Mouse (Mus musculus) brain, embryonic 14.5 days (tissue): ENCODE data around the gene BC017158. TPM values are rescaled to one million over a fixed set of nuclear protein-coding genes. Genes with fewer than 3 reads are reported as not detected.
A peak's percentile ranks its signal among the peaks of the same experiment; 100 is the strongest.

ENCODE experiments used
- DNase-seq: peaks from one replicate; pipeline ENCODE4 v3.0.0-alpha.2; 2011; ENCODE audit warnings: low read depth
- CTCF ChIP-seq: fragments of 200-500 bp; IDR thresholded peaks from 2 replicates; pipeline ENCODE4 v1.5.1; 2012; ENCODE audit warnings: inconsistent platforms, mild to moderate bottlenecking, moderate library complexity, borderline replicate concordance; ENCODE audit not compliant: insufficient read depth, insufficient read length; ENCODE audit errors: extremely low read depth
- POLR2A ChIP-seq: fragments of 200-500 bp; IDR thresholded peaks from 2 replicates; pipeline ENCODE4 v1.6.1; 2012; ENCODE audit warnings: mild to moderate bottlenecking, inconsistent platforms, borderline replicate concordance; ENCODE audit not compliant: poor library complexity, insufficient read depth, insufficient read length, severe bottlenecking; ENCODE audit errors: extremely low read depth
- polyA plus RNA-seq: library from polyadenylated mRNA; depleted of rRNA; stranded (reverse); fragments of >200 nt; gene quantifications from 2 replicates; pipeline ENCODE4 v1.2.3, GENCODE M21; 2012

Gene BC017158
- polyA plus RNA-seq, 1 experiment: 34.2 TPM

- DNase-seq: no peak
- TF ChIP-seq POLR2A (no peak), CTCF (no peak)
Measured at GRCm38 (mm10) chr7:128319140-128319539, 21.2 kb upstream of the BC017158 start.

- no peak for DNase-seq
- TF ChIP-seq POLR2A: no peak
- TF ChIP-seq CTCF: no peak
Measured at GRCm38 (mm10) chr7:128317011-128317410, 19.0 kb upstream of the BC017158 start.

- TF ChIP-seq CTCF (no peak), POLR2A (no peak)
- no peak for DNase-seq
Measured at GRCm38 (mm10) chr7:128314491-128314890, 16.5 kb upstream of the BC017158 start.

- no peak for TF ChIP-seq POLR2A
- no peak for TF ChIP-seq CTCF
Measured at GRCm38 (mm10) chr7:128313601-128314000, 15.6 kb upstream of the BC017158 start.

GRCm38 (mm10) chr7:128312375-128313059, 14.5 kb upstream of the BC017158 start:
- no peak for TF ChIP-seq POLR2A
- no peak for TF ChIP-seq CTCF

More at GRCm38 (mm10) chr7:128313601-128314000, 15.6 kb upstream of the BC017158 start:
- no peak for DNase-seq

GRCm38 (mm10) chr7:128311811-128312210, 13.8 kb upstream of the BC017158 start:
- TF ChIP-seq CTCF (no peak), POLR2A (no peak)
- no peak for DNase-seq

More at GRCm38 (mm10) chr7:128312375-128313059, 14.5 kb upstream of the BC017158 start:
- no peak for DNase-seq

- no peak for DNase-seq
- TF ChIP-seq CTCF: no peak
- no peak for TF ChIP-seq POLR2A
Measured at GRCm38 (mm10) chr7:128311263-128311662, 13.3 kb upstream of the BC017158 start.

GRCm38 (mm10) chr7:128310229-128310688, 12.3 kb upstream of the BC017158 start:
- TF ChIP-seq CTCF: no peak
- TF ChIP-seq POLR2A: no peak
- DNase-seq: no peak

- TF ChIP-seq POLR2A: no peak
- TF ChIP-seq CTCF: no peak
- peak; percentile 37 for DNase-seq
Measured at GRCm38 (mm10) chr7:128309776-128310175, 11.8 kb upstream of the BC017158 start.

GRCm38 (mm10) chr7:128309216-128309615, 11.2 kb upstream of the BC017158 start:
- TF ChIP-seq POLR2A: no peak
- TF ChIP-seq CTCF: no peak

GRCm38 (mm10) chr7:128307851-128308250, 9.9 kb upstream of the BC017158 start:
- TF ChIP-seq CTCF (no peak), POLR2A (no peak)

More at GRCm38 (mm10) chr7:128309216-128309615, 11.2 kb upstream of the BC017158 start:
- peak; percentile 80 for DNase-seq

GRCm38 (mm10) chr7:128304907-128305306, 6.9 kb upstream of the BC017158 start:
- TF ChIP-seq POLR2A (no peak), CTCF (peak; percentile 68)
- DNase-seq: peak; percentile 83

More at GRCm38 (mm10) chr7:128307851-128308250, 9.9 kb upstream of the BC017158 start:
- no peak for DNase-seq
